Mouse (Mus musculus) midbrain, embryonic 14.5 days (tissue): ENCODE results near the gene Mrpl48. TPM values are rescaled to one million over a fixed set of nuclear protein-coding genes. Genes with fewer than 3 reads are reported as not detected.
"Not testable (repeated sequence)": the region's sequence is repeated elsewhere in the genome, so short reads cannot be mapped to it uniquely, and the experiment has no call there.

Experiments
- ATAC-seq: fragments of 200-750 bp; cut with Nextera tagmentation; 2 replicates; pipeline ENCODE4 v1.8.0; 2017; ENCODE audit warnings: moderate number of reproducible peaks, moderate library complexity; ENCODE audit not compliant: low FRiP score, low TSS enrichment
- DNase-seq: peaks from one replicate; pipeline ENCODE4 v3.0.0-alpha.2; 2015
- H3K27ac ChIP-seq: fragments of 300-500 bp; sonication (generic); replicated peaks from 2 replicates; pipeline ENCODE4 v1.5.1; 2014; ENCODE audit warnings: mild to moderate bottlenecking, low read depth, low read length, moderate library complexity
- H3K27me3 ChIP-seq: fragments of 300-500 bp; sonication (generic); 2 replicates; pipeline ENCODE4 v1.6.1; 2014; ENCODE audit warnings: low read length, control low read depth, mixed read lengths; ENCODE audit not compliant: control insufficient read depth, insufficient read depth
- H3K36me3 ChIP-seq: fragments of 300-500 bp; sonication (generic); 2 replicates; pipeline ENCODE4 v1.6.1; 2014; ENCODE audit warnings: low read length, control low read depth; ENCODE audit not compliant: control insufficient read depth, insufficient read depth
- H3K4me1 ChIP-seq: fragments of 300-500 bp; sonication (generic); 2 replicates; pipeline ENCODE4 v1.6.1; 2014; ENCODE audit warnings: mild to moderate bottlenecking, antibody characterized with exemption, low read length, control low read depth; ENCODE audit not compliant: control insufficient read depth, insufficient read depth
- H3K4me2 ChIP-seq: fragments of 300-500 bp; sonication (generic); 2 replicates; pipeline ENCODE4 v1.6.1; 2014; ENCODE audit warnings: mild to moderate bottlenecking, low read length, moderate library complexity
- H3K4me3 ChIP-seq: fragments of 300-500 bp; sonication (generic); replicated peaks from 2 replicates; pipeline ENCODE4 v1.5.1; 2014; ENCODE audit warnings: low read depth, low read length
- H3K9ac ChIP-seq: fragments of 300-500 bp; sonication (generic); replicated peaks from 2 replicates; pipeline ENCODE4 v1.6.1; 2014; ENCODE audit warnings: mild to moderate bottlenecking, low read length, moderate library complexity
- H3K9me3 ChIP-seq: fragments of 300-500 bp; sonication (generic); 2 replicates; pipeline ENCODE4 v1.6.1; 2016; ENCODE audit warnings: low read length, control low read depth, mixed read lengths; ENCODE audit not compliant: control insufficient read depth
- WGBS: fragments of 180-500 bp; shearing (Covaris S2); extraction: QIAGEN DNeasy Blood & Tissue Kit; methylation state at CpG from one replicate; pipeline ENCODE4 v1.1.7; 2014; 5-methylcytosine and 5-hydroxymethylcytosine counted together
- polyA plus RNA-seq: library from polyadenylated mRNA; unstranded; fragments of >200 nt; fragmentation: Nextera tagmentation; extraction: Ambion mirVana; gene quantifications from 2 replicates; pipeline ENCODE4 v1.2.1, GENCODE M21; 2014

Mrpl48 gene
- polyA plus RNA-seq, 1 experiment from 2014 or later, result 91.3 TPM

- no peak for ATAC-seq
- no peaks in the 10 kb centered on the region for H3K36me3 ChIP-seq
- WGBS, result 82% methylated on average over 4 of the region's 4 CpGs
These were observed 35.4 kb downstream of the Mrpl48 start for GRCm38 (mm10) chr7:100572704-100573103.

GRCm38 (mm10) chr7:100572061-100572460 lies 36.0 kb downstream of the Mrpl48 start:
- Histone ChIP-seq H3K9me3 (no peaks in the 10 kb centered on the region), H3K4me3 (no peak overlapping the region), H3K4me2 (no peak overlapping the region), H3K36me3 (no peaks in the 10 kb centered on the region), H3K27me3 (no peaks in the 10 kb centered on the region), H3K27ac (no peak overlapping the region), H3K4me1 (no peaks in the 10 kb centered on the region), H3K9ac (no peak overlapping the region)
- no peak for DNase-seq
- 85% methylated on average over 4 of the region's 4 CpGs for WGBS
- no peak for ATAC-seq

More at GRCm38 (mm10) chr7:100572704-100573103, 35.4 kb downstream of the Mrpl48 start:
- no peak overlapping the region for H3K27ac ChIP-seq
- H3K9ac ChIP-seq, result no peak overlapping the region
- H3K4me2 ChIP-seq, result no peak overlapping the region
- no peak for DNase-seq
- H3K4me1 ChIP-seq, result no peaks in the 10 kb centered on the region
- H3K4me3 ChIP-seq, result no peak overlapping the region
- H3K27me3 ChIP-seq, result no peaks in the 10 kb centered on the region
- H3K9me3 ChIP-seq, result no peaks in the 10 kb centered on the region

GRCm38 (mm10) chr7:100570930-100571715 lies 37.0 kb downstream of the Mrpl48 start:
- Histone ChIP-seq H3K36me3 (no peaks in the 10 kb centered on the region), H3K4me2 (no peak overlapping the region), H3K4me3 (no peak overlapping the region), H3K27ac (no peak overlapping the region), H3K27me3 (no peaks in the 10 kb centered on the region), H3K4me1 (no peaks in the 10 kb centered on the region), H3K9ac (no peak overlapping the region), H3K9me3 (no peaks in the 10 kb centered on the region)
- ATAC-seq, result no peak
- no peak for DNase-seq
- 88% methylated on average over 3 of the region's 3 CpGs for WGBS

- Histone ChIP-seq H3K4me1 (no peaks in the 10 kb centered on the region), H3K27ac (no peak overlapping the region), H3K4me2 (no peak overlapping the region), H3K9me3 (no peaks in the 10 kb centered on the region), H3K27me3 (no peaks in the 10 kb centered on the region), H3K36me3 (no peaks in the 10 kb centered on the region), H3K4me3 (no peak overlapping the region), H3K9ac (no peak overlapping the region)
- ATAC-seq (no peak), DNase-seq (no peak)
These were observed 38.2 kb downstream of the Mrpl48 start for GRCm38 (mm10) chr7:100569907-100570306.

- 80% methylated on average over 5 of the region's 5 CpGs for WGBS
- not testable (repeated sequence) for H3K36me3 ChIP-seq, H3K4me3 ChIP-seq, H3K9me3 ChIP-seq, H3K9ac ChIP-seq, H3K4me2 ChIP-seq, DNase-seq, H3K27ac ChIP-seq, H3K4me1 ChIP-seq, H3K27me3 ChIP-seq, ATAC-seq
These were observed 40.9 kb downstream of the Mrpl48 start for GRCm38 (mm10) chr7:100567238-100567637.

DNA sequence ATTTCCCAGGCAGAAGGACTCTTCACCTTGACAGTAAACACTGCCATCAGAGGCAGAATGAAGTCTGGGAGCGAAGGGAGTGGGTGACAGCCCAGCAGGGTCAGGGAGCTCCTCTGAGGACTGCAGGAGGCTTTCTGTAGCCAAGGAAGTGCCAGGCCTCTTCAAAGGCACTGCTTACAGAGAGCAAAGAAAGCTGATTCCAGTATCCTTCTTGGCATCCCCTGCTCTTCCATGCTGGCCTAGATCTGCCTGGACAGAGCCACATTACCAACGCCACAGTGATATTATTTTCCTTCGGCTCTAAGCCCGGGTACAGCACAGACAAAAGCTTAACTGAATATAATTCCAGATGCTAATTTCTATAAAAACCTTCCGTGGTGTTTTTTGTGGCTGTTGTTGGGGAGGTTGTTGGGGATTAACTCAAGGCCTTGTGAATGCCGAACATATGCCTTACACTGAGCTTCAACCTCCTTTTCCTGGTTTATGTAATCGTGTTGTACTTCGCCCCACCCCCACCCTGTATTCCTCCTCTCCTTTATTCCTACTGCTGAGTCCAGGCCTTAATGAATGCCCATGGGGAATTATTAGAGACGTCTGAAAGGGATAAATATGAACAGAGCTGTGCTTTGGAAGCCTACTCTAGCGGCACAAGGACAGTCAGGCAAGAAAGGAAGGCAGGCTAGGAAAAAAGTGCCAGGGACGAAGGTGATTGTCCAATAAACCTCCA lies 46.1 kb downstream of the Mrpl48 start:
- ATAC-seq, result peak; percentile 70; the same call in 1 of the 2 replicates
- 52% methylated on average over 11 of the region's 11 CpGs for WGBS
- Histone ChIP-seq H3K4me1 (peaks cover 12% of the 10 kb centered on the region; the same call in 1 of the 2 replicates), H3K27me3 (no peaks in the 10 kb centered on the region), H3K4me3 (no peak overlapping the region), H3K4me2 (no peak overlapping the region), H3K9ac (peak overlapping the region; percentile 12; the same call in 1 of the 2 replicates), H3K36me3 (0 out of 2 replicates have a peak, but pooled peaks cover 3% of the 10 kb centered on the region), H3K27ac (peak overlapping the region; percentile 83), H3K9me3 (no peaks in the 10 kb centered on the region)
- peak; percentile 65 for DNase-seq

DNA sequence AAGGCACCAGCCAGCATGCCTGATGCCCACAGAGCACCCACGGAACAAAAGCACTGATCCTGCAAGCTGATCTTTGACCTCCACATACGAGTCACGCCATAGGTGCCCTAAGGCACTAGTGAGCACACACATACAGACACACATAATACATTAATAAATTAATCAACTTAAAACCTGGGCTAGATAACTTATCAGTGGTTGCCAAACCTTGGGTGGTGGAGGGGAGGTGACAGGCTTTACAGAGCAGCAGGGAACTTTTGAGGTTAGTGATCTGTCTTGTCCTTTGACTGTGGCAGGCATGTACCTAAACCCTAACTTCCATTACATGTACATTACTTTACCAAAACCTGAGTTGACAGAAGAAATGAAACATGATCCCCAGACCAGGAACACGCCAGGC lies 48.8 kb downstream of the Mrpl48 start:
- WGBS, result 85% methylated on average over 4 of the region's 4 CpGs
- Histone ChIP-seq H3K36me3 (0 out of 2 replicates have a peak, but pooled peaks cover 3% of the 10 kb centered on the region), H3K27ac (no peak overlapping the region), H3K4me1 (peaks cover 21% of the 10 kb centered on the region; the same call in 1 of the 2 replicates), H3K4me2 (no peak overlapping the region), H3K4me3 (no peak overlapping the region), H3K27me3 (no peaks in the 10 kb centered on the region), H3K9me3 (no peaks in the 10 kb centered on the region), H3K9ac (no peak overlapping the region)
- ATAC-seq (no peak), DNase-seq (no peak)

- no peak overlapping the region for H3K4me2 ChIP-seq
These were observed 50.9 kb downstream of the Mrpl48 start for GRCm38 (mm10) chr7:100557241-100557640.

More at GRCm38 (mm10) chr7:100557241-100557640, 50.9 kb downstream of the Mrpl48 start:
- Histone ChIP-seq H3K27me3 (no peaks in the 10 kb centered on the region), H3K4me3 (no peak overlapping the region), H3K9ac (no peak overlapping the region), H3K9me3 (no peaks in the 10 kb centered on the region), H3K4me1 (peaks cover 14% of the 10 kb centered on the region; the same call in 1 of the 2 replicates), H3K27ac (no peak overlapping the region), H3K36me3 (0 out of 2 replicates have a peak, but pooled peaks cover 6% of the 10 kb centered on the region)
- DNase-seq, result no peak
- no peak for ATAC-seq
- WGBS, result 91% methylated on average over 5 of the region's 5 CpGs
